Mouse (Mus musculus): ENCODE measurements around the gene Ttc5. TPM values are rescaled to one million over a fixed set of nuclear protein-coding genes. Genes with fewer than 3 reads are reported as not detected.

Ttc5 gene
- 14.6 TPM in 2 replicates for polyA plus RNA-seq (2015; fragmentation: Nextera tagmentation; extraction: Ambion mirVana)

- Histone ChIP-seq H3K4me3 (ENCODE audit: low read depth, low read length) (peak within 1 kb of the TSS; percentile 80), H3K27me3 (ENCODE audit: control insufficient read depth, insufficient read depth, low read depth, low read length) (no peaks in the 10 kb centered on the region), H3K27ac (ENCODE audit: low read length) (no peak within 1 kb of the TSS), H3K4me2 (ENCODE audit: low read depth, low read length) (peak within 1 kb of the TSS; percentile 50), H3K36me3 (ENCODE audit: control insufficient read depth, insufficient read depth) (no peaks in the 10 kb centered on the region; the same call in 1 of the 2 replicates), H3K9me3 (replicated peaks; ENCODE audit: control insufficient read depth, low read length) (no peaks in the 10 kb centered on the region), H3K9ac (ENCODE audit: low read depth, low read length) (peak within 1 kb of the TSS; percentile 69), H3K4me1 (ENCODE audit: control insufficient read depth, low read depth, low read length) (peaks cover 4% of the 10 kb centered on the region)
- under 1% methylated on average over 21 of the region's 21 CpGs for WGBS (ENCODE audit: insufficient replicate concordance)
- ATAC-seq (ENCODE audit: low read depth): peak; percentile 97
Measured at GRCm38 (mm10) chr14:50785251-50785637, at the start of gene Ttc5. Gene Ttc5 (minus strand): TSS chr14:50785519.

DNA sequence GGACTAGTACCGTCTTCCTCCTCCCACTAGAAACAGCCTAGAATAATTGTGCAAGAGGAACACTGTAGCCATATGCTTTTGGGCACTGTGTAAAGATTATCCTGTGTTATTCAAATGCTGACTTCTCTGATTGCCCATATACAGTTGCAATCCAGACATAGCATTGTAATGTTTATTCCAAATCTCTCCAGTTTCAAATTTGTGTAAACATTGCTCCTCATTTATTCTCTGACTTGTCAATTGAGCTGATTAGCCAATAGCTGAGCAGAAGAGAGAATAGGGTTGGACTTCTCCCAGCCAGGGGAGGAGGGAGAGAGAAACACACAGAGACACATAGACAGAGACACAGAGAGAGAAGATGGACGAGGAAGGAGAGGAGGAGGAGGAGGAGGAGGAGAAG, 49.1 kb upstream of the Ttc5 start:
- H3K36me3 ChIP-seq (ENCODE audit: control insufficient read depth, insufficient read depth): no peaks in the 10 kb centered on the region
- H3K9me3 ChIP-seq (replicated peaks; ENCODE audit: control insufficient read depth, low read length): no peaks in the 10 kb centered on the region
- no peaks in the 10 kb centered on the region for H3K27me3 ChIP-seq (ENCODE audit: control insufficient read depth, insufficient read depth, low read depth, low read length)
- no peak overlapping the region for H3K9ac ChIP-seq (ENCODE audit: low read depth, low read length)
- no peak overlapping the region for H3K27ac ChIP-seq (ENCODE audit: low read length)
- H3K4me3 ChIP-seq (ENCODE audit: low read depth, low read length): no peak overlapping the region
- 40% methylated on average over 2 of the region's 2 CpGs for WGBS (ENCODE audit: insufficient replicate concordance)
- no peaks in the 10 kb centered on the region for H3K4me1 ChIP-seq (ENCODE audit: control insufficient read depth, low read depth, low read length)
- ATAC-seq (ENCODE audit: low read depth): no peak; the same call in 1 of the 2 replicates
- H3K4me2 ChIP-seq (ENCODE audit: low read depth, low read length): no peak overlapping the region

DNA sequence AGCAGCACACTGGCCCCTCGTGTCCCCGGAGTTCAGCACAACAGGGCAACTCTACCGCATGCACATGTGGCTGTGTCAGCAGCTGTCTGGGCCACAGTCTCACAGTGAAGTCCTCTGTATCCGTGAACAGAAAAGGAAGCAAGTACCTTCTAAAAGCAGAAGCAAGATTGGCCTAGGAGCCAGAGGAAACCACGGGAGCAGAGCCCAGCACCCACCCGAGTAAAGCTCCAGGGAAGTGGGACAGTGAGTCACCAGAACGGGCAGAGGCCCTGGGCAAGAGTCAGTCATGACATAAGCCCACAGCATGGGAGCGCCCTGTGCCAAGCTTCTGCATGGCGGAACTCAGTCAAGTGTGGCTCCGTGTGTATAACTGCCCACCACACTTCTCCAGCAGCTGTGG, 48.6 kb upstream of the Ttc5 start:
- Histone ChIP-seq H3K9ac (ENCODE audit: low read depth, low read length) (no peak overlapping the region), H3K36me3 (ENCODE audit: control insufficient read depth, insufficient read depth) (no peaks in the 10 kb centered on the region), H3K4me3 (ENCODE audit: low read depth, low read length) (no peak overlapping the region), H3K27me3 (ENCODE audit: control insufficient read depth, insufficient read depth, low read depth, low read length) (no peaks in the 10 kb centered on the region), H3K27ac (ENCODE audit: low read length) (no peak overlapping the region; the same call in 1 of the 2 replicates), H3K9me3 (replicated peaks; ENCODE audit: control insufficient read depth, low read length) (no peaks in the 10 kb centered on the region), H3K4me2 (ENCODE audit: low read depth, low read length) (no peak overlapping the region), H3K4me1 (ENCODE audit: control insufficient read depth, low read depth, low read length) (no peaks in the 10 kb centered on the region)
- WGBS (ENCODE audit: insufficient replicate concordance): 47% methylated on average over 10 of the region's 10 CpGs
- peak; percentile 67 for ATAC-seq (ENCODE audit: low read depth)

DNA sequence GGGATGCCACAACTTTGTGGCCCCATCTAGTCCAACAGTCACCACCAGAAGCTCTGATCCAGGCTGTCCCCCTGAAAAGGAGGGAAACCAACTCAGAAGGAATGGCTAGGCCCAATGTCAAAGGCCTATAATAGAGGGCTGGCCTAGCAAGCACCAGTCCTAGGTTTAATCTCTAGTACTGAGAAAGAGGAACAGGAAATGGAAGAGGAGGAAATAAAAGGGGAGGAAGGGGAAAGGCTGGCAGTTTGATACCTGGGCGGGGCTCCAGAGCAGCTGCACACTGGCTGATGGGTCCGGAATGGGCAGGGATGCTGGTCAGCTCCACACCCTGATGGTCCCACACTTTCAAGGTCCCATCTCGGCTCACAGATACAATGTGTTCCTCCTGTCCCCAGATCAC, 44.6 kb upstream of the Ttc5 start:
- no peak overlapping the region for H3K4me2 ChIP-seq (ENCODE audit: low read depth, low read length)
- WGBS (ENCODE audit: insufficient replicate concordance): 39% methylated on average over 3 of the region's 3 CpGs
- no peak overlapping the region for H3K4me3 ChIP-seq (ENCODE audit: low read depth, low read length)
- H3K9me3 ChIP-seq (replicated peaks; ENCODE audit: control insufficient read depth, low read length): no peaks in the 10 kb centered on the region
- H3K36me3 ChIP-seq (ENCODE audit: control insufficient read depth, insufficient read depth): no peaks in the 10 kb centered on the region
- H3K27me3 ChIP-seq (ENCODE audit: control insufficient read depth, insufficient read depth, low read depth, low read length): no peaks in the 10 kb centered on the region
- no peak overlapping the region for H3K9ac ChIP-seq (ENCODE audit: low read depth, low read length)
- no peak for ATAC-seq (ENCODE audit: low read depth)
- H3K27ac ChIP-seq (ENCODE audit: low read length): no peak overlapping the region
- no peaks in the 10 kb centered on the region for H3K4me1 ChIP-seq (ENCODE audit: control insufficient read depth, low read depth, low read length)

GRCm38 (mm10) chr14:50826579-50826978, 41.3 kb upstream of the Ttc5 start:
- H3K4me1 ChIP-seq (ENCODE audit: control insufficient read depth, low read depth, low read length): no peaks in the 10 kb centered on the region
- H3K4me3 ChIP-seq (ENCODE audit: low read depth, low read length): no peak overlapping the region
- H3K27ac ChIP-seq (ENCODE audit: low read length): no peak overlapping the region
- no peaks in the 10 kb centered on the region for H3K27me3 ChIP-seq (ENCODE audit: control insufficient read depth, insufficient read depth, low read depth, low read length)
- WGBS (ENCODE audit: insufficient replicate concordance): 65% methylated on average over 4 of the region's 4 CpGs
- H3K9me3 ChIP-seq (replicated peaks; ENCODE audit: control insufficient read depth, low read length): no peaks in the 10 kb centered on the region
- peaks cover 2% of the 10 kb centered on the region; the same call in 1 of the 2 replicates for H3K36me3 ChIP-seq (ENCODE audit: control insufficient read depth, insufficient read depth)
- no peak overlapping the region for H3K9ac ChIP-seq (ENCODE audit: low read depth, low read length)
- no peak overlapping the region for H3K4me2 ChIP-seq (ENCODE audit: low read depth, low read length)
- no peak for ATAC-seq (ENCODE audit: low read depth)

DNA sequence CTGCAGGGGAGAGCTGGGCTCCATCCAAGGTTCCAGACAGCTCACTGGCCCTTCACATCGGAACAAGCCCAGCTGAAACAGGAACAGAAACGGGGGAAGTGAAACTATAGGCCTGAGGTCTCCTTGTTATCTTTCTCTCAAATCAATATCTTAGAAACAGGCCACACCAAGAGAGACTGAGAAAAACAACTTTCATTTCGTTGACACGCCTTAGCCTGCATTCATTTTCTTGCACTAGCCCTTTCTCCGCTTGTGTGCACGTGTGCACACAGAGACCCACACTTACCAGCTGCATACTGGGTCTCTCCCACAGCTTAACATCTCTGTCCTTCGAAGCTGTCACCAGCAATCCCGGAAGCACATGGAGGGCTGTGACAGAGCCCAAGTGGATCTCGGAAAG, 38.9 kb upstream of the Ttc5 start:
- H3K4me3 ChIP-seq (ENCODE audit: low read depth, low read length): no peak overlapping the region
- no peaks in the 10 kb centered on the region for H3K9me3 ChIP-seq (replicated peaks; ENCODE audit: control insufficient read depth, low read length)
- peak overlapping the region; percentile 9; the same call in 1 of the 2 replicates for H3K27ac ChIP-seq (ENCODE audit: low read length)
- ATAC-seq (ENCODE audit: low read depth): no peak
- peaks cover 22% of the 10 kb centered on the region for H3K36me3 ChIP-seq (ENCODE audit: control insufficient read depth, insufficient read depth)
- H3K27me3 ChIP-seq (ENCODE audit: control insufficient read depth, insufficient read depth, low read depth, low read length): no peaks in the 10 kb centered on the region
- no peak overlapping the region for H3K9ac ChIP-seq (ENCODE audit: low read depth, low read length)
- no peak overlapping the region for H3K4me2 ChIP-seq (ENCODE audit: low read depth, low read length)
- 39% methylated on average over 9 of the region's 9 CpGs for WGBS (ENCODE audit: insufficient replicate concordance)
- H3K4me1 ChIP-seq (ENCODE audit: control insufficient read depth, low read depth, low read length): no peaks in the 10 kb centered on the region

DNA sequence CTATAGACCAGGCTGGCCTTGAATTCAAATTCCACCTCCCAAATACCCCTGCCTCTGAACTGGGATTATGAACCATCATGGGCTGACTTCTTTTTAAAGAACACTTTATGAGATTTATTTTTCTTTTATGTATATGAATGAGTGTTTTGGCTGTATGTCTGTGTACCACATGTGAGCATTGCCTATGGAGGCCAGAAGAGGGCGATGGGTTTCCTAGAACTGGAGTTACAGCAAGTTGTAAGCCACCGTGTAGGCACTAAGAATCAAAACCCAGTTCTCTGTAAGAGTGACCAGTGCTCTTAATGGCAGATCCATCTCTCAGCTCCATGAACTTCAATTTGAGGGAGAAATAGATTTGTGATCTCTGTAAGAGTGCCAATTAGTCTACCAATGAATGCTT, 37.9 kb upstream of the Ttc5 start:
- H3K4me2 ChIP-seq (ENCODE audit: low read depth, low read length): no peak overlapping the region
- no peaks in the 10 kb centered on the region for H3K27me3 ChIP-seq (ENCODE audit: control insufficient read depth, insufficient read depth, low read depth, low read length)
- no peaks in the 10 kb centered on the region for H3K4me1 ChIP-seq (ENCODE audit: control insufficient read depth, low read depth, low read length)
- 70% methylated on average over 2 of the region's 2 CpGs for WGBS (ENCODE audit: insufficient replicate concordance)
- no peak overlapping the region for H3K9ac ChIP-seq (ENCODE audit: low read depth, low read length)
- ATAC-seq (ENCODE audit: low read depth): no peak
- no peak overlapping the region for H3K4me3 ChIP-seq (ENCODE audit: low read depth, low read length)
- no peak overlapping the region for H3K27ac ChIP-seq (ENCODE audit: low read length)
- peaks cover 24% of the 10 kb centered on the region for H3K36me3 ChIP-seq (ENCODE audit: control insufficient read depth, insufficient read depth)
- H3K9me3 ChIP-seq (replicated peaks; ENCODE audit: control insufficient read depth, low read length): no peaks in the 10 kb centered on the region

GRCm38 (mm10) chr14:50813060-50813459, 27.7 kb upstream of the Ttc5 start:
- H3K4me2 ChIP-seq (ENCODE audit: low read depth, low read length): no peak overlapping the region
- H3K27ac ChIP-seq (ENCODE audit: low read length): no peak overlapping the region
- 88% methylated on average over 2 of the region's 2 CpGs for WGBS (ENCODE audit: insufficient replicate concordance)
- H3K4me3 ChIP-seq (ENCODE audit: low read depth, low read length): no peak overlapping the region
- peaks cover 4% of the 10 kb centered on the region for H3K4me1 ChIP-seq (ENCODE audit: control insufficient read depth, low read depth, low read length)
- no peak overlapping the region for H3K9ac ChIP-seq (ENCODE audit: low read depth, low read length)
- no peaks in the 10 kb centered on the region for H3K9me3 ChIP-seq (replicated peaks; ENCODE audit: control insufficient read depth, low read length)
- peaks cover 22% of the 10 kb centered on the region for H3K36me3 ChIP-seq (ENCODE audit: control insufficient read depth, insufficient read depth)
- no peak for ATAC-seq (ENCODE audit: low read depth)
- H3K27me3 ChIP-seq (ENCODE audit: control insufficient read depth, insufficient read depth, low read depth, low read length): no peaks in the 10 kb centered on the region

- under 1% methylated on average over 42 of the region's 42 CpGs for WGBS (ENCODE audit: insufficient replicate concordance)
- Histone ChIP-seq H3K9ac (ENCODE audit: low read depth, low read length) (peak within 1 kb of the TSS; percentile 80), H3K9me3 (replicated peaks; ENCODE audit: control insufficient read depth, low read length) (no peaks in the 10 kb centered on the region), H3K36me3 (ENCODE audit: control insufficient read depth, insufficient read depth) (peaks cover 7% of the 10 kb centered on the region), H3K4me2 (ENCODE audit: low read depth, low read length) (peak within 1 kb of the TSS; percentile 76), H3K4me3 (ENCODE audit: low read depth, low read length) (peak within 1 kb of the TSS; percentile 76), H3K27me3 (ENCODE audit: control insufficient read depth, insufficient read depth, low read depth, low read length) (no peaks in the 10 kb centered on the region), H3K27ac (ENCODE audit: low read length) (peak within 1 kb of the TSS; percentile 87), H3K4me1 (ENCODE audit: control insufficient read depth, low read depth, low read length) (peaks cover 6% of the 10 kb centered on the region)
- ATAC-seq (ENCODE audit: low read depth): peak; percentile 99
Measured at GRCm38 (mm10) chr14:50807487-50808072, 22.3 kb upstream of the Ttc5 start, which contains the start of the genes Ccnb1ip1 and Parp2. Gene Ccnb1ip1 (minus strand): TSS chr14:50807732. Gene Parp2 (plus strand): TSS chr14:50807841.

Data from liver, embryonic 16.5 days (tissue).